Mouse (Mus musculus) limb, embryonic 11.5 days (tissue): ENCODE data around the gene Kdm7a. TPM values are rescaled to one million over a fixed set of nuclear protein-coding genes. Genes with fewer than 3 reads are reported as not detected.

ENCODE experiments used
- ATAC-seq: fragments of 200-750 bp; cut with Nextera tagmentation; 2 replicates; pipeline ENCODE4 v1.8.0; 2017; ENCODE audit warnings: low read depth; ENCODE audit not compliant: insufficient number of reproducible peaks, low FRiP score, low TSS enrichment
- DNase-seq: peaks from one replicate; pipeline ENCODE4 v3.0.0-alpha.2; 2015; ENCODE audit warnings: low spot score
- H3K27ac ChIP-seq: fragments of 300-500 bp; sonication (generic); replicated peaks from 2 replicates; pipeline ENCODE4 v1.5.1; 2014; ENCODE audit warnings: low read depth, mild to moderate bottlenecking, low read length
- H3K27me3 ChIP-seq: fragments of 300-500 bp; sonication (generic); 2 replicates; pipeline ENCODE4 v1.6.1; 2014; ENCODE audit warnings: mild to moderate bottlenecking, low read length, mixed read lengths; ENCODE audit not compliant: control insufficient read depth, insufficient read depth
- H3K36me3 ChIP-seq: fragments of 300-500 bp; sonication (generic); 2 replicates; pipeline ENCODE4 v1.6.1; 2014; ENCODE audit warnings: mild to moderate bottlenecking, low read length, moderate library complexity, mixed read lengths; ENCODE audit not compliant: control insufficient read depth, insufficient read depth
- H3K4me1 ChIP-seq: fragments of 300-500 bp; sonication (generic); 2 replicates; pipeline ENCODE4 v1.6.1; 2014; ENCODE audit warnings: low read length, mixed read lengths; ENCODE audit not compliant: control insufficient read depth, insufficient read depth
- H3K4me2 ChIP-seq: fragments of 300-500 bp; sonication (generic); 2 replicates; pipeline ENCODE4 v1.6.1; 2014; ENCODE audit warnings: low read depth, mild to moderate bottlenecking, moderate library complexity; ENCODE audit not compliant: severe bottlenecking
- H3K4me3 ChIP-seq: fragments of 300-500 bp; sonication (generic); 2 replicates; pipeline ENCODE4 v1.5.1; 2014; ENCODE audit warnings: low read depth, low read length
- H3K9ac ChIP-seq: fragments of 300-500 bp; sonication (generic); 2 replicates; pipeline ENCODE4 v1.6.1; 2014; ENCODE audit warnings: mild to moderate bottlenecking, low read length
- H3K9me3 ChIP-seq: fragments of 300-500 bp; sonication (generic); 2 replicates; pipeline ENCODE4 v1.6.1; 2016; ENCODE audit warnings: low read length; ENCODE audit not compliant: control insufficient read depth
- WGBS: fragments of 180-500 bp; shearing (Covaris S2); extraction: QIAGEN DNeasy Blood & Tissue Kit; methylation state at CpG from one replicate; pipeline ENCODE4 v1.1.7; 2014; 5-methylcytosine and 5-hydroxymethylcytosine counted together
- polyA plus RNA-seq: library from polyadenylated mRNA; unstranded; fragments of >200 nt; fragmentation: Nextera tagmentation; extraction: Ambion mirVana; gene quantifications from 2 replicates; pipeline ENCODE4 v1.2.1, GENCODE M21; 2014

Kdm7a gene
- polyA plus RNA-seq, 1 experiment from 2014 or later: 10.7 TPM

DNA sequence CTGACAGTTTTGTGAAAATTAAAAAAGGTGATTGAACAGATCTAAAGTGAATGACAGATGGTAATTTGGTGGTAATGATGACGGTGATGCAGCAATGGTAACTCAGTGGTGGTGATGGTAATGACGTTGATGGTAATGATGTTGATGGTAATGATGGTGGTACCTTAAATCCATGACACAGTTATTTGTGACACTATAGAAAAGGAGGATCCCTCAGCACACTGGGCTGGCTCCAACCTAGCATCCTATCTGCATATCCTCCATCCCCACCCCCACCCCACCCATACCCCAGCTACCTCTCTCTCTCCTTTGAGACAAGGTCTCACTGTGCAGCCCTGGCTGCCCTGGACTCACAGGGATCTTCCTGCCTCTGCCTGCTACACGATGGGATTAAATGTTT lies 34.4 kb upstream of the Kdm7a start:
- DNase-seq: no peak
- H3K9me3 ChIP-seq: no peaks in the 10 kb centered on the region
- no peaks in the 10 kb centered on the region for H3K27me3 ChIP-seq
- no peak overlapping the region for H3K4me3 ChIP-seq
- 82% methylated on average over 3 of the region's 3 CpGs for WGBS
- H3K36me3 ChIP-seq: no peaks in the 10 kb centered on the region
- no peak overlapping the region for H3K27ac ChIP-seq
- no peak for ATAC-seq
- peaks cover 18% of the 10 kb centered on the region for H3K4me1 ChIP-seq
- H3K9ac ChIP-seq: no peak overlapping the region
- H3K4me2 ChIP-seq: no peak overlapping the region

DNA sequence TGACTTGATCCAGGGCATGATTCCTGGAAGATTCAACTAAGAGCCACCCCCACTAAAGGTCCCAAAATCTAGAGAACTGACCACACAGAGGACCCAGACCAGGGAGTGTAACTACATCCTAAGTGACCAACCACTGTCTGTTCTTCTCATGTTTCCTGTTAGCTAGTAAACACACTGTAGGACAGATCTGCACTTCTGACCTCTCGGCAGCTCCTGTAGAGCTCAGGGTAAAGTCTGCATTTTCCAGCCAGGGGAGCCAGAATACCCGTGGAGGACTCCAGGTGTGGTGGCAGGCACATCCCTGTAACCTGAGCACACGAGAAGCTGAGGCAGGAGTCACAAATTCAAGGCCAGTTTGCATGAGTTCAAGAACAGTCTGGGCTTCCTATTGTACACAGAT lies 31.3 kb upstream of the Kdm7a start:
- Histone ChIP-seq H3K9me3 (no peaks in the 10 kb centered on the region), H3K9ac (no peak overlapping the region), H3K4me2 (no peak overlapping the region), H3K27ac (no peak overlapping the region), H3K27me3 (no peaks in the 10 kb centered on the region), H3K4me1 (peaks cover 6% of the 10 kb centered on the region), H3K36me3 (no peaks in the 10 kb centered on the region), H3K4me3 (no peak overlapping the region)
- 35% methylated on average over 3 of the region's 3 CpGs for WGBS
- no peak for ATAC-seq
- no peak for DNase-seq

DNA sequence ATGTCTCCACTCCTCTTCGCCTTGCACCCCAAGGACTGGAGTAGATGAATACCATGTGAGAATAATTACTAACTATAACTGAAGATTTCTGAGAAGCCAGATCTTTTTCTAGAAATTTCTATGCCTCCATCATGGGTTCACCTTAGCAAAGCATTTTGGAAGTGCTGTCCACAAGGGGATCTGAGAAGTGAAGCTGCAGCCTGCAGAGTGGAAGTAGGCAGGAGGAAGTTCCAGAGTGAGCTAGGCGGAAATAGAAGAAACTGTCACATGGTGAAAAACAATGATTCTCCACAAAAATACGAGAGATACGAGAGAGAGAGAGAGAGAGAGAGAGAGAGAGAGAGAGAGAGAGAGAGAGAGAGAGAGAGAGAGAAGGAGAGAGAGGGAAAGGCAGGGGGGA lies 26.0 kb upstream of the Kdm7a start:
- 81% methylated on average over 4 of the region's 4 CpGs for WGBS

DNA sequence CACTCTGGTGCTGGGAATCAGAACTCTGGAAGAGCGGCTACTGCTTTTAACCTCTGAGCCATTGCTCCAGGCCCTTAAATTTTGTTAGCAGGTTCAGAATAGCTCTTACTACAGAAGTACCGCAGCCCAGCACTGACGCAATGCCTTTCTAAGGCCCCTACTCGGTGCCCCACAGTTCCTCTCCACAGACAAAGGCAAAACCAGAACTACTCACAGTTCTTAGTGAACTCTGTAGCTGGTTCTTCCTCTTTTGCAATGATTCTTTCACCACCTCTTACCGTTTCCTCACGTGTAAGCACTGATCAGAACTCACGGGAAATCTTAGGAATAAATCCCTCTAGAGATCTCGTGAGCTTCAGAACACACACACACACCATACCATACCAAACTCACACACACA lies 24.1 kb upstream of the Kdm7a start:
- Histone ChIP-seq H3K9me3 (no peaks in the 10 kb centered on the region), H3K4me3 (no peak overlapping the region), H3K36me3 (no peaks in the 10 kb centered on the region), H3K27ac (no peak overlapping the region), H3K4me2 (no peak overlapping the region), H3K27me3 (no peaks in the 10 kb centered on the region), H3K4me1 (no peaks in the 10 kb centered on the region), H3K9ac (no peak overlapping the region)
- 86% methylated on average over 8 of the region's 8 CpGs for WGBS
- ATAC-seq: no peak
- no peak for DNase-seq

More for the DNA sequence above, 26.0 kb upstream of the Kdm7a start:
- Histone ChIP-seq H3K27me3 (no peaks in the 10 kb centered on the region), H3K4me2 (no peak overlapping the region), H3K27ac (no peak overlapping the region), H3K36me3 (no peaks in the 10 kb centered on the region), H3K9ac (no peak overlapping the region), H3K4me1 (no peaks in the 10 kb centered on the region), H3K9me3 (no peaks in the 10 kb centered on the region), H3K4me3 (no peak overlapping the region)
- ATAC-seq (no peak), DNase-seq (no peak)

DNA sequence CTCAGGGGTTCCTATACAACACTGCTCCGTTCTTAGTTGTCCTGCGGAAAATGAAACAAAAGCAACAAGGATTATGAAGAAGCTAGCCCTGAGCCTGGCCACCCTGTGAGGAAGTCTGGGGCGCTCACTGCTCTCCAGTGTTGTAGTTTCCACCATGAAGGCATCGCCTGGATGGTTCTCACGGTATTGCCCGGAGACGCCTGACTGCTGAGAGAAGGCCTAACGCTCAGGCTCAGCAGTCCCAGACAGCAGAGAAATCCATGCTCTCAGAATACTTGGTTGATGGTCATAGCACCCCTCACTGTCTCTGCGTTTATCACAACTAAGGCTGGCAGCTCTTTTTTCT lies 20.0 kb upstream of the Kdm7a start:
- 69% methylated on average over 9 of the region's 9 CpGs for WGBS
- H3K36me3 ChIP-seq: no peaks in the 10 kb centered on the region
- no peak overlapping the region for H3K4me2 ChIP-seq
- no peak overlapping the region for H3K9ac ChIP-seq
- H3K9me3 ChIP-seq: no peaks in the 10 kb centered on the region
- H3K4me3 ChIP-seq: no peak overlapping the region
- no peaks in the 10 kb centered on the region for H3K27me3 ChIP-seq
- H3K4me1 ChIP-seq: no peaks in the 10 kb centered on the region
- no peak overlapping the region for H3K27ac ChIP-seq
- ATAC-seq (no peak), DNase-seq (no peak)

DNA sequence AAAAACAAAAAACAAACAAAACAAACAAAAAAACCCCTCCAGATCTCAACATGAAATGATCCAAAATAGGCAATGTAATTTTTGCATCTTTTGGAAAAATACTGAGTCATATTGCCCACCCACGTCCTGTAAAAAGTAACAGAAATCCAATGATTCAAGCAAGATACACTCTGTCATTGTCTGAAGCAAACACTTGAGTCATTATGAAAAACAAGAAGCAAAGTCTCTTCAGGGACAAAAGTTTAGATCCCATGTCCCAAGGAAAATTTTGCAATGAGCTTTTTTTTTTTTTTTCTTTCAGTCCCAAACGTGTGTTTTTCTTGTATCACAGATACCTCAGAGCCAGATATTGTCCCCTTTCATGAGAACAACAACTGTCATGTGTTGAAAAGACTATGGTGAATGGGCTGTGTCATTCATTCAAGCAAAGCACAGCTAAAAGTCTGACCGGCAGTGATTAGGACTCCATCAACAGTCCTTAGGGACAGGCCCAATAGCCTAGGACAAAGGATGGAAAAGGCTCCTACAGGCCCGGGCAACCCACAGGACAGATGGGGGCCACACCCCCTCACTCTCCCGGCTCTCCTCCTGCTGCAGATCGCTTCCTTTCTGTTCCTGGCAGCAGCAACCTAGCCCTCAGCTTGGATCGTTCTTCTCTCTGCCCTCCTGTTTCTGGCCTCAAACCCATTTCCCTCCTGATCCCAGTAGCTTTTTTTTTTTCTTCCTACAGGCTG lies 19.5 kb upstream of the Kdm7a start:
- Histone ChIP-seq H3K9me3 (no peaks in the 10 kb centered on the region), H3K4me3 (no peak overlapping the region), H3K4me2 (no peak overlapping the region), H3K4me1 (no peaks in the 10 kb centered on the region), H3K36me3 (no peaks in the 10 kb centered on the region), H3K9ac (no peak overlapping the region), H3K27ac (no peak overlapping the region), H3K27me3 (no peaks in the 10 kb centered on the region)
- 36% methylated on average over 7 of the region's 7 CpGs for WGBS
- no peak for DNase-seq
- ATAC-seq: no peak

DNA sequence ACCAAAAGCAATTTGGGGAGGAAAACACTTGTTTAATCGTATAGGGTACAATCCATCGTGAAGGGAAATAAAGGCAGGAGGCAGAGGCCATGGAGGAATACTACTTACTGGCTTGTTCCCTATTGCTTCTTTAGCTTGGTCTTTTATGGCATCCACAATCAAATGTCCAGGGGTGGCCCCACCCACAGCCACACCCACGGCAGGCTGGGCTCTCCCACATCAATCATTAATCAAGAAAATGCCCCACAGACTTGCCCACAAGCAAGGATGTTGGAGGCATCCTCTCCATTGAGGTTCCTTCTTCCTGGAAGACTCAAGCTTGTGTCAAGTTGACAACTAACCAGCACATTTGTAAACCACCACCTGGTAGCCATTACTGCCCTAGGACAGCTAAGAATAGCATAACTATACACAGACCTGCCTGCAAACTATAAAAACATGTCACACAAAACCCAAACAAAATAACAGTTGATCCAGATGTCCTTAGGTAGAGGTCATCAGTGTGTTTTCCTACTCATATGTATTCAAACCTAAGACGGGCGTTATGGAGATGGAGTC lies 16.8 kb upstream of the Kdm7a start:
- WGBS: 79% methylated on average over 5 of the region's 5 CpGs
- no peaks in the 10 kb centered on the region for H3K4me1 ChIP-seq
- H3K27ac ChIP-seq: no peak overlapping the region
- no peaks in the 10 kb centered on the region for H3K9me3 ChIP-seq
- H3K9ac ChIP-seq: no peak overlapping the region
- H3K4me2 ChIP-seq: no peak overlapping the region
- no peak for ATAC-seq
- no peak overlapping the region for H3K4me3 ChIP-seq
- DNase-seq: no peak
- no peaks in the 10 kb centered on the region for H3K36me3 ChIP-seq
- no peaks in the 10 kb centered on the region for H3K27me3 ChIP-seq

DNA sequence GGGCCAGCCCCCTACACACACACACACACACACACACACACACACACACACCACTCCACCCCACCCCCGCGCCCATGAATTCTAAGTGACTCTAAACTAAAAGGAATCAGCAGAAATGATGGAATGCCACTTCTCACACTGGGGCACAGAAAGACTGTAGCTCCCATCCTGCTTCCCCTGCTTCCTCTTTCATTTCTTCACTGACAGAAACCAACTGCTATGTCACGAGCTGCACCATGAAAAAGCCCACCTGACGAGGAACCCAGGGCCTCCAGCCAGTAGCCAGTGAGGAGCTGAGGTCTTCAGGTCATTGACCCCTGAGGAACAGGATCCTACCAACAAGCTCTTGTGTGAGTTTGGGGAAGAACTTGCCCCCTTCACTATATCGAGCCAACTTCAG lies 15.9 kb upstream of the Kdm7a start:
- no peak overlapping the region for H3K4me3 ChIP-seq
- H3K36me3 ChIP-seq: no peaks in the 10 kb centered on the region
- WGBS: 76% methylated on average over 5 of the region's 5 CpGs
- no peaks in the 10 kb centered on the region for H3K27me3 ChIP-seq
- H3K9me3 ChIP-seq: no peaks in the 10 kb centered on the region
- no peak for DNase-seq
- H3K4me1 ChIP-seq: no peaks in the 10 kb centered on the region
- no peak for ATAC-seq
- H3K27ac ChIP-seq: no peak overlapping the region
- H3K4me2 ChIP-seq: no peak overlapping the region
- no peak overlapping the region for H3K9ac ChIP-seq

DNA sequence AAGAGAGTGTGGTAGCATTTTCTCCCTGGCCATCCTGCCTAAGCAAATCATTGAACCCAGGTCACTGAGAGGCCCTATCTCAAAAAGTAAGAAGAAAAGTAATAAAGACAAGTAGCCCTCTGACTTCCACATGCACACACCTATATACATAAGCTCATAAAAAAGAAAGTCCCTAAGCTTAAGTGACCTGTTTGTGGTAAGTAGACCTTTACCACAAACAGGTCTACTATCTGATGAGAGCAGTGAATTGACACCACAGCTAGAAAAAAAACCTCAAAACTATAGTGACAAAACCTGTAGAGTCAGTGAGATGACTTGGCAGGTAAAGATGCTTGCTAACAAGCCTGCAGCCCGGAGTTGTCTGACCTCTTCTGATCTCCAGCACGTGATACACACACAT lies 11.4 kb upstream of the Kdm7a start:
- no peaks in the 10 kb centered on the region for H3K36me3 ChIP-seq
- H3K27ac ChIP-seq: no peak overlapping the region
- DNase-seq (no peak), ATAC-seq (no peak)
- no peaks in the 10 kb centered on the region for H3K4me1 ChIP-seq
- no peaks in the 10 kb centered on the region for H3K27me3 ChIP-seq
- WGBS: 85% methylated on average over 2 of the region's 2 CpGs
- H3K9ac ChIP-seq: no peak overlapping the region
- H3K9me3 ChIP-seq: no peaks in the 10 kb centered on the region
- no peak overlapping the region for H3K4me3 ChIP-seq
- no peak overlapping the region for H3K4me2 ChIP-seq
